ENCODE assay signal across 13 mouse cellular contexts in the genomic region with DNA sequence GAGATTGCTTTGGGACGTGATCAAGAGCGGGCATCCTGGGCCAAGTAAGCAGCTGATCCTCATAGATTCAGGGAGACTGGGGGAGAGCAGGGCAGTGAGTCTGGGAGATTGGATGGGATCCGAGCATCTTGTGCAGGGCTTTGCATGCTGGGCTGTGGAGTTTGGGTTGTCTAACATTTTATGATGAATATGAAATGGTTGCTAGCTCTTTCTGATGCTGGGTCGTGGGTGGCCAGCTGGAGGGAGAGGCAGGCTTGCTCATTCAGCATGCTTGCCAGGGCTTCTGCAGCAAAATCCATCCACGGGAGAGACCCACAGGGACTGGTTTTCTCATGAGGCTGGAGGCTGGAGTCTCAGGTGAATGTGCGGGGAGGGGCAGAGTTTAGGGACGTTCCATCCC. TPM values are rescaled to one million over a fixed set of nuclear protein-coding genes. Genes with fewer than 3 reads are reported as not detected.
DNase-seq lines count a peak whose midpoint lies in the region; ATAC-seq lines count a peak whose summit lies in the region.
"Had no signal": no experiment of that assay in that cellular context is flagged by ENCODE, and none has a peak within 500 bp of the region (broad histone marks: within the 10 kb centered on the region; RNA-seq: fewer than 3 reads in every experiment).

No protein-coding gene starts in this region.

- no peaks in the 10 kb centered on the region for H3K27me3 ChIP-seq in heart, embryonic 11.5 days (ENCODE audit: control insufficient read depth, insufficient read depth, low read length)
- no peaks in the 10 kb centered on the region for H3K27me3 ChIP-seq in midbrain, embryonic 16.5 days (ENCODE audit: control insufficient read depth, insufficient read depth, low read depth, low read length)
- no peaks in the 10 kb centered on the region for H3K27me3 ChIP-seq in midbrain, embryonic 10.5 days (ENCODE audit: low read depth, poor library complexity, severe bottlenecking)
- no peaks in the 10 kb centered on the region for H3K27me3 ChIP-seq in kidney, embryonic 16.5 days (ENCODE audit: insufficient read depth, low read length)
- H3K27me3 ChIP-seq in hindbrain, embryonic 14.5 days (ENCODE audit: control insufficient read depth, insufficient read depth, low read length) = no peaks in the 10 kb centered on the region

- DNase-seq in heart, postnatal 25 days (ENCODE audit: low spot score) = no peak
- no peak for DNase-seq in midbrain, embryonic 10.5 days (ENCODE audit: low spot score)
- peak; percentile 55 to 90 for DNase-seq in left cerebral cortex, postnatal 25 days (ENCODE audit: low spot score in 2 of 2)
- peak; percentile 66 for DNase-seq in right cerebral cortex, postnatal 25 days
- no peak for DNase-seq in hindbrain, embryonic 14.5 days (ENCODE audit: low spot score)
- DNase-seq: gastrocnemius, postnatal 14 days; lung, embryonic 14.5 days had no signal

- no peak overlapping the region; the same call in 1 of the 2 replicates for H3K9ac ChIP-seq in heart, embryonic 11.5 days (ENCODE audit: low read depth, low read length)
- H3K9ac ChIP-seq in midbrain, embryonic 16.5 days (ENCODE audit: low read depth, low read length) = 0 out of 2 replicates have a peak overlapping the region, but pooled peaks have one; percentile 11
- H3K9ac ChIP-seq in kidney, embryonic 16.5 days (replicated peaks; ENCODE audit: low read length) = no peak overlapping the region
- no peak overlapping the region for H3K9ac ChIP-seq in hindbrain, embryonic 14.5 days
- H3K9ac ChIP-seq: lung, embryonic 14.5 days had no signal

- ATAC-seq in heart, embryonic 11.5 days (replicated peaks; ENCODE audit: insufficient number of reproducible peaks, low FRiP score, low TSS enrichment) = no peak
- no peak for ATAC-seq in midbrain, embryonic 16.5 days
- no peak for ATAC-seq in kidney, embryonic 16.5 days (ENCODE audit: low FRiP score, low TSS enrichment)
- no peak for ATAC-seq in hindbrain, embryonic 14.5 days (ENCODE audit: low FRiP score)
- ATAC-seq: hindbrain, embryonic 16.5 days had no signal

- no peaks in the 10 kb centered on the region for H3K36me3 ChIP-seq in heart, embryonic 11.5 days (ENCODE audit: control insufficient read depth, insufficient read depth, low read length)
- H3K36me3 ChIP-seq in midbrain, embryonic 16.5 days (ENCODE audit: control insufficient read depth, insufficient read depth, low read length) = no peaks in the 10 kb centered on the region
- H3K36me3 ChIP-seq in midbrain, embryonic 10.5 days = no peaks in the 10 kb centered on the region
- no peaks in the 10 kb centered on the region for H3K36me3 ChIP-seq in kidney, embryonic 16.5 days (ENCODE audit: insufficient read depth, low read length)
- no peaks in the 10 kb centered on the region for H3K36me3 ChIP-seq in hindbrain, embryonic 14.5 days (replicated peaks; ENCODE audit: control insufficient read depth, insufficient read depth)

- WGBS in heart, embryonic 11.5 days (ENCODE audit: insufficient replicate concordance) = 58% methylated on average over 7 of the region's 7 CpGs
- 89% methylated on average over 7 of the region's 7 CpGs for WGBS in midbrain, embryonic 16.5 days
- 82% methylated on average over 7 of the region's 7 CpGs for WGBS in midbrain, embryonic 10.5 days
- 74% methylated on average over 7 of the region's 7 CpGs for WGBS in kidney, embryonic 16.5 days
- WGBS in hindbrain, embryonic 14.5 days = 88% methylated on average over 7 of the region's 7 CpGs

- peak overlapping the region; percentile 41; the same call in 1 of the 2 replicates for H3K27ac ChIP-seq in heart, embryonic 11.5 days (ENCODE audit: low read depth, low read length)
- H3K27ac ChIP-seq in midbrain, embryonic 16.5 days (ENCODE audit: low read length) = no peak overlapping the region
- H3K27ac ChIP-seq in midbrain, embryonic 10.5 days (replicated peaks) = no peak overlapping the region
- H3K27ac ChIP-seq in kidney, embryonic 16.5 days (ENCODE audit: low read length) = no peak overlapping the region
- no peak overlapping the region for H3K27ac ChIP-seq in hindbrain, embryonic 14.5 days
- H3K27ac ChIP-seq: kidney, postnatal 0 days had no signal

- no peaks in the 10 kb centered on the region for H3K9me3 ChIP-seq in heart, embryonic 11.5 days (replicated peaks; ENCODE audit: control insufficient read depth, low read length)
- no peaks in the 10 kb centered on the region for H3K9me3 ChIP-seq in midbrain, embryonic 16.5 days (replicated peaks; ENCODE audit: control insufficient read depth, low read length, poor library complexity, severe bottlenecking)
- H3K9me3 ChIP-seq in midbrain, embryonic 10.5 days (replicated peaks) = no peaks in the 10 kb centered on the region
- no peaks in the 10 kb centered on the region for H3K9me3 ChIP-seq in kidney, embryonic 16.5 days (ENCODE audit: low read length)
- H3K9me3 ChIP-seq in hindbrain, embryonic 14.5 days (ENCODE audit: control insufficient read depth, low read length) = no peaks in the 10 kb centered on the region

- peak overlapping the region; percentile 81 for H3K4me2 ChIP-seq in heart, embryonic 11.5 days
- H3K4me2 ChIP-seq in midbrain, embryonic 16.5 days (ENCODE audit: low read length) = no peak overlapping the region
- no peak overlapping the region for H3K4me2 ChIP-seq in kidney, embryonic 16.5 days (replicated peaks; ENCODE audit: low read depth, low read length)
- no peak overlapping the region for H3K4me2 ChIP-seq in hindbrain, embryonic 14.5 days (replicated peaks)
- H3K4me2 ChIP-seq: lung, embryonic 14.5 days had no signal

- intact Hi-C loops in heart, postnatal 25 days (cut with DNase I) = no loop called here
- intact Hi-C loops in left cerebral cortex, postnatal 25 days (cut with DNase I) = no loop called here

- peaks cover 45% of the 10 kb centered on the region for H3K4me1 ChIP-seq in heart, embryonic 11.5 days (ENCODE audit: control insufficient read depth, insufficient read depth, low read length)
- peaks cover 11% of the 10 kb centered on the region for H3K4me1 ChIP-seq in midbrain, embryonic 16.5 days (ENCODE audit: control insufficient read depth, insufficient read depth, low read length)
- peaks cover 38% of the 10 kb centered on the region for H3K4me1 ChIP-seq in midbrain, embryonic 10.5 days
- H3K4me1 ChIP-seq in kidney, embryonic 16.5 days (ENCODE audit: insufficient read depth, low read length) = peaks cover 13% of the 10 kb centered on the region
- H3K4me1 ChIP-seq in hindbrain, embryonic 14.5 days (replicated peaks; ENCODE audit: control insufficient read depth, insufficient read depth, low read length) = peaks cover 6% of the 10 kb centered on the region

- H3K4me3 ChIP-seq in heart, embryonic 11.5 days (ENCODE audit: low read depth, low read length) = no peak overlapping the region
- no peak overlapping the region for H3K4me3 ChIP-seq in midbrain, embryonic 16.5 days (ENCODE audit: low read depth, low read length)
- no peak overlapping the region for H3K4me3 ChIP-seq in midbrain, embryonic 10.5 days
- no peak overlapping the region for H3K4me3 ChIP-seq in kidney, embryonic 16.5 days (ENCODE audit: low read length)
- no peak overlapping the region for H3K4me3 ChIP-seq in hindbrain, embryonic 14.5 days (replicated peaks; ENCODE audit: low read length)

RNA-seq across cellular contexts. Expression of a gene that starts 2.6 kb away (rescaled TPM):
- polyA plus RNA-seq in heart, embryonic 11.5 days (2014; fragmentation: Nextera tagmentation; extraction: Ambion mirVana) = 20.1 and 24.3 TPM in 2 replicates
- total RNA-seq in heart, postnatal 25 days (2021) = 1 to 10 TPM; 4.4 to 4.9 TPM
- 23.5 and 24.4 TPM in 2 replicates for polyA plus RNA-seq in midbrain, embryonic 16.5 days (2015; fragmentation: Nextera tagmentation; extraction: Ambion mirVana)
- polyA plus RNA-seq in midbrain, embryonic 10.5 days (2016; fragmentation: Nextera tagmentation; extraction: Ambion mirVana) = 11.8 and 12.7 TPM in 2 replicates
- 10 to 100 TPM; 32.9 to 42.8 TPM for total RNA-seq in left cerebral cortex, postnatal 25 days (2021)
- 7.7 and 8.1 TPM in 2 replicates for polyA plus RNA-seq in kidney, embryonic 16.5 days (2015; fragmentation: Nextera tagmentation; extraction: Ambion mirVana)
- polyA plus RNA-seq in hindbrain, embryonic 14.5 days (2014; fragmentation: Nextera tagmentation; extraction: Ambion mirVana) = 23.5 and 28.8 TPM in 2 replicates

RNA-seq across cellular contexts. Expression of a gene that starts 16.5 kb away (rescaled TPM):
- 0.52 and 0.53 TPM in 2 replicates for polyA plus RNA-seq in heart, embryonic 11.5 days (2014; fragmentation: Nextera tagmentation; extraction: Ambion mirVana)
- 1 to 10 TPM; 1.2 to 1.3 TPM for total RNA-seq in heart, postnatal 25 days (2021)
- 1.2 and 1.4 TPM in 2 replicates for polyA plus RNA-seq in midbrain, embryonic 16.5 days (2015; fragmentation: Nextera tagmentation; extraction: Ambion mirVana)
- 0.47 and 0.89 TPM in 2 replicates for polyA plus RNA-seq in midbrain, embryonic 10.5 days (2016; fragmentation: Nextera tagmentation; extraction: Ambion mirVana)
- 1 to 10 TPM; 2.2 to 2.5 TPM for total RNA-seq in left cerebral cortex, postnatal 25 days (2021)
- polyA plus RNA-seq in kidney, embryonic 16.5 days (2015; fragmentation: Nextera tagmentation; extraction: Ambion mirVana) = 0.30 TPM in 1 of 2 replicates, not detected in the other
- 1.4 and 1.8 TPM in 2 replicates for polyA plus RNA-seq in hindbrain, embryonic 14.5 days (2014; fragmentation: Nextera tagmentation; extraction: Ambion mirVana)

RNA-seq across cellular contexts. Expression of a gene that starts 34.5 kb away (rescaled TPM):
- 72.5 and 74.2 TPM in 2 replicates for polyA plus RNA-seq in heart, embryonic 11.5 days (2014; fragmentation: Nextera tagmentation; extraction: Ambion mirVana)
- total RNA-seq in heart, postnatal 25 days (2021) = 10 to 100 TPM; 72.1 to 75.9 TPM
- 150 and 155 TPM in 2 replicates for polyA plus RNA-seq in midbrain, embryonic 16.5 days (2015; fragmentation: Nextera tagmentation; extraction: Ambion mirVana)
- 100 and 101 TPM in 2 replicates for polyA plus RNA-seq in midbrain, embryonic 10.5 days (2016; fragmentation: Nextera tagmentation; extraction: Ambion mirVana)
- total RNA-seq in left cerebral cortex, postnatal 25 days (2021) = 100 to 1,000 TPM; 213 to 218 TPM
- polyA plus RNA-seq in kidney, embryonic 16.5 days (2015; fragmentation: Nextera tagmentation; extraction: Ambion mirVana) = 74.6 and 92.1 TPM in 2 replicates
- 142 and 149 TPM in 2 replicates for polyA plus RNA-seq in hindbrain, embryonic 14.5 days (2014; fragmentation: Nextera tagmentation; extraction: Ambion mirVana)

RNA-seq across cellular contexts. Expression of a gene that starts 35.3 kb away (rescaled TPM):
- polyA plus RNA-seq in heart, embryonic 11.5 days (2014; fragmentation: Nextera tagmentation; extraction: Ambion mirVana) = 225 and 236 TPM in 2 replicates
- 100 to 1,000 TPM; 497 to 569 TPM for total RNA-seq in heart, postnatal 25 days (2021)
- polyA plus RNA-seq in midbrain, embryonic 16.5 days (2015; fragmentation: Nextera tagmentation; extraction: Ambion mirVana) = 0.80 and 0.82 TPM in 2 replicates
- polyA plus RNA-seq in midbrain, embryonic 10.5 days (2016; fragmentation: Nextera tagmentation; extraction: Ambion mirVana) = 0.53 and 0.83 TPM in 2 replicates
- 1 to 10 TPM; 2.7 to 3.4 TPM for total RNA-seq in left cerebral cortex, postnatal 25 days (2021)
- polyA plus RNA-seq in kidney, embryonic 16.5 days (2015; fragmentation: Nextera tagmentation; extraction: Ambion mirVana) = 1.3 and 4.5 TPM in 2 replicates
- polyA plus RNA-seq in hindbrain, embryonic 14.5 days (2014; fragmentation: Nextera tagmentation; extraction: Ambion mirVana) = 1.5 and 1.6 TPM in 2 replicates
- total RNA-seq: common myeloid progenitor, adult 5-6 weeks had no signal

RNA-seq across cellular contexts. Expression of a gene that starts 42.9 kb away (rescaled TPM):
- polyA plus RNA-seq in heart, embryonic 11.5 days (2014; fragmentation: Nextera tagmentation; extraction: Ambion mirVana) = 11.5 and 12.1 TPM in 2 replicates
- total RNA-seq in heart, postnatal 25 days (2021) = 10 to 100 TPM; 56.3 to 68.1 TPM
- polyA plus RNA-seq in midbrain, embryonic 16.5 days (2015; fragmentation: Nextera tagmentation; extraction: Ambion mirVana) = 10.0 and 12.3 TPM in 2 replicates
- polyA plus RNA-seq in midbrain, embryonic 10.5 days (2016; fragmentation: Nextera tagmentation; extraction: Ambion mirVana) = 0.75 and 1.4 TPM in 2 replicates
- 10 to 100 TPM; 48.9 to 51.2 TPM for total RNA-seq in left cerebral cortex, postnatal 25 days (2021)
- 32.8 and 39.5 TPM in 2 replicates for polyA plus RNA-seq in kidney, embryonic 16.5 days (2015; fragmentation: Nextera tagmentation; extraction: Ambion mirVana)
- 8.3 and 10.4 TPM in 2 replicates for polyA plus RNA-seq in hindbrain, embryonic 14.5 days (2014; fragmentation: Nextera tagmentation; extraction: Ambion mirVana)

Comparison
In these comparisons a context has a peak if more than half of its experiments do, and no peak if none do; other contexts are left out.
1. DNase-seq: peak in left cerebral cortex, postnatal 25 days (2 of 2) and right cerebral cortex, postnatal 25 days (single experiment); none in heart, postnatal 25 days (single experiment), midbrain, embryonic 10.5 days (single experiment) and hindbrain, embryonic 14.5 days (single experiment).